Mouse (Mus musculus) hindbrain, postnatal 0 days (tissue): Measurements from ENCODE around the gene Tead1. TPM values are rescaled to one million over a fixed set of nuclear protein-coding genes. Genes with fewer than 3 reads are reported as not detected.

Experiments used
- ATAC-seq: fragments of 200-750 bp; cut with Nextera tagmentation; 2 replicates; pipeline ENCODE4 v1.8.0; 2017; ENCODE audit warnings: mild to moderate bottlenecking, moderate TSS enrichment, moderate library complexity
- DNase-seq: peaks from one replicate; pipeline ENCODE4 v3.0.0-alpha.2; 2015; ENCODE audit warnings: low spot score
- H3K27ac ChIP-seq: fragments of 300-500 bp; sonication (generic); 2 replicates; pipeline ENCODE4 v1.5.1; 2014; ENCODE audit warnings: mild to moderate bottlenecking
- H3K27me3 ChIP-seq: fragments of 300-500 bp; sonication (generic); 2 replicates; pipeline ENCODE4 v1.6.1; 2014; ENCODE audit warnings: low read length, mixed read lengths; ENCODE audit not compliant: insufficient read depth
- H3K36me3 ChIP-seq: fragments of 300-500 bp; sonication (generic); 2 replicates; pipeline ENCODE4 v1.6.1; 2014; ENCODE audit warnings: low read length, mixed read lengths; ENCODE audit not compliant: insufficient read depth
- H3K4me1 ChIP-seq: fragments of 300-500 bp; sonication (generic); 2 replicates; pipeline ENCODE4 v1.6.1; 2014; ENCODE audit warnings: antibody characterized with exemption, low read length, mixed read lengths; ENCODE audit not compliant: insufficient read depth
- H3K4me2 ChIP-seq: fragments of 300-500 bp; sonication (generic); 2 replicates; pipeline ENCODE4 v1.6.1; 2014; ENCODE audit warnings: low read depth, mild to moderate bottlenecking, low read length, moderate library complexity, mixed read lengths
- H3K4me3 ChIP-seq: fragments of 300-500 bp; sonication (generic); 2 replicates; pipeline ENCODE4 v1.5.1; 2014; ENCODE audit warnings: low read length
- H3K9ac ChIP-seq: fragments of 300-500 bp; sonication (generic); replicated peaks from 2 replicates; pipeline ENCODE4 v1.6.1; 2014; ENCODE audit warnings: mild to moderate bottlenecking, low read length, moderate library complexity, mixed read lengths
- H3K9me3 ChIP-seq: fragments of 300-500 bp; sonication (generic); 2 replicates; pipeline ENCODE4 v1.6.1; 2016; ENCODE audit warnings: low read length, mixed read lengths
- CTCF ChIP-seq: IDR thresholded peaks from 2 replicates; pipeline ENCODE4 v1.5.1; 2016; ENCODE audit warnings: antibody characterized with exemption, control low read depth, low read depth
- WGBS: fragments of 180-500 bp; shearing (Covaris S2); extraction: QIAGEN DNeasy Blood & Tissue Kit; methylation state at CpG from one replicate; pipeline ENCODE4 v1.1.7; 2014; 5-methylcytosine and 5-hydroxymethylcytosine counted together
- polyA plus RNA-seq: library from polyadenylated mRNA; unstranded; fragments of >200 nt; fragmentation: Nextera tagmentation; extraction: Ambion mirVana; gene quantifications from 2 replicates; pipeline ENCODE4 v1.2.1, GENCODE M21; 2015
- total RNA-seq: library from RNA; depleted of rRNA; stranded (reverse); fragments of >200 nt; gene quantifications from 2 replicates; pipeline ENCODE4 v1.2.3, GENCODE M21; 2014

The Tead1 gene
- total and polyA plus RNA-seq, 2 experiments from 2014 or later = 10.2 to 32.4 TPM

DNA sequence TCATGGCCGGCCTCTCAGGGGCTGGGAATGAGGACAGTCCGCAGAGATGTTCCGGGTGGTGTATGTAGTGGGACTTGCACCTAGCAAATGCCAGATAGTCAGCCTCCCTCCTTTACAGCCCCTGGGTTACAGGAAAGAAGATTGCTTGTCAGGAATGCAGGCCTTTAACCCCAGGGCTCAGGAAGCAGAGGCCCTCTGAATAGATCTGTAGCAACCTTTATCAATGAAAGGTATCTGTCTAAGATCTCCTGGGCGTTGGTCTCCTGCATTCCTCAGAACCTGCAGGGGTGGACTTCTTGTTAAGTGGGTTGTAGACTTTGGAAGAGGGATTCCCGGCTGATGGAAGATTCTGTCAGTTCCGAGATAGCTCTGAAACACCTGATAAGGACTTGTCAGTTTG is 101.8 kb downstream of the Tead1 start:
- no peak overlapping the region for H3K4me2 ChIP-seq
- no peak for ATAC-seq
- H3K4me1 ChIP-seq = peaks cover 22% of the 10 kb centered on the region; the same call in 1 of the 2 replicates
- no peak overlapping the region for H3K27ac ChIP-seq
- no peaks in the 10 kb centered on the region for H3K27me3 ChIP-seq
- 89% methylated on average over 6 of the region's 6 CpGs for WGBS
- no peak for TF ChIP-seq CTCF
- H3K9me3 ChIP-seq = no peaks in the 10 kb centered on the region
- no peaks in the 10 kb centered on the region for H3K36me3 ChIP-seq
- H3K4me3 ChIP-seq = no peak overlapping the region
- no peak for DNase-seq
- H3K9ac ChIP-seq = no peak overlapping the region

DNA sequence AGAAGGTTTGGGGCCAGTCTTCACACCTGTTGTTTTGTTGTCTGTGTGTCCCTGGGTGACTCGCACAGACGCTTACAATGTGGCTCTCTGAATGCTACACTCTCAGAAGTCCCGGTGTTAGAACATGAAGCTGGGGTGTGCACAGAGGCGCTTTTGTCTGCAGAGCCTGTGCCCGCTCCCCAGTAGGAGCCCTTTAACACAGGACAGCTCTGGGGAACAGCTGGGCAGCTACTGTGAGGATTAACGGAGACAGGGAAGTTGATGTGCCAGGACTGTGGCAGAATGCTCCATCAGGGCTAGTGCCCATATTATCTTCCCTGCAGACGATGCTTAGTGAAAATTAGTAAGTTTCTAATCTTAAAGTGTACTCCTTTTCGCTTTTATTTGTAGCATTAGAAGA is 102.9 kb downstream of the Tead1 start:
- ATAC-seq (peak; percentile 35; the same call in 1 of the 2 replicates), DNase-seq (no peak)
- Histone ChIP-seq H3K27ac (no peak overlapping the region), H3K9me3 (no peaks in the 10 kb centered on the region), H3K4me2 (no peak overlapping the region), H3K9ac (no peak overlapping the region), H3K36me3 (no peaks in the 10 kb centered on the region), H3K27me3 (no peaks in the 10 kb centered on the region), H3K4me1 (peaks cover 21% of the 10 kb centered on the region), H3K4me3 (no peak overlapping the region)
- TF ChIP-seq CTCF = no peak
- 51% methylated on average over 8 of the region's 8 CpGs for WGBS

DNA sequence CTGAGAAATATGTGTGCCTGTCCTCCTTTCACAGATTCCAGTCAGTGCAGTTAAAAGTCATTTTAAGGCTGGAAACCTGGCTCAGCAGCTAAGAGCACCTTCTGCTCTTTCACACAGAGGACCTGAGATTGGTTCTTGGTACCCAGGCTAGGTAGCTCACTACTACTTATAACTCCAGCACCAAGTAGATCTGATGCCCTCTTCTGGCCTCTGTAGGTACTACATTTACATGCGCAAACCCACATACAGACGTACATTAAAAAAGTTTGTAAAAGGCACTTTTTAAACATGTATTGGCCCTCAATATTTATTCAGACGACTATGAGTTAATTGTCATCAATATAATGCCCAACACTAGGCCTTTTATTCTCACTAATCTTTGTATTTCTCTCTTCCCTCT is 105.2 kb downstream of the Tead1 start:
- H3K9ac ChIP-seq = no peak overlapping the region
- WGBS = 97% methylated on average over 3 of the region's 3 CpGs
- peaks cover 34% of the 10 kb centered on the region for H3K4me1 ChIP-seq
- no peak overlapping the region for H3K4me2 ChIP-seq
- no peaks in the 10 kb centered on the region for H3K36me3 ChIP-seq
- DNase-seq = no peak
- ATAC-seq = no peak
- H3K9me3 ChIP-seq = no peaks in the 10 kb centered on the region
- TF ChIP-seq CTCF = peak; percentile 44
- H3K4me3 ChIP-seq = no peak overlapping the region
- H3K27me3 ChIP-seq = no peaks in the 10 kb centered on the region
- H3K27ac ChIP-seq = no peak overlapping the region

DNA sequence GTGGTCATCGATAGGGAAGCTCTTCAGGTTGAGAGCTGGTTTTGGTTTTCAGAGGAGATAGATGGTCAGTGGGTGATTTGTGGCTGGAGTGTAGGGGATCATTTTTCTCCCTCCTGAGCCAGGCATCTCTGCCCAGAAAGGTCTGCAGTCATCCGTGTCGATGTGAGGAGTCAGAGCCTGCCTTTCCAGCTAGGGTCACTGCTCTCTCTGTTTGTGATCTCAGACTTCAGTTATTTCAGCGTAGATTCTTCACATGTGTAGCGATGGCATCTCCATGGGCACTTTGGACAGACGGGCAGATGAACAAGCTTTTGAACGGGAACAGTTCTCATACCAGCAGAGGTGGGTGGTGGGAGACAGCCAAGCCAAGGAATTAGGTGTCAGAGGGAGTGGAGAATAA is 106.2 kb downstream of the Tead1 start:
- Histone ChIP-seq H3K4me3 (no peak overlapping the region), H3K9me3 (no peaks in the 10 kb centered on the region), H3K9ac (no peak overlapping the region), H3K4me2 (no peak overlapping the region), H3K27ac (no peak overlapping the region), H3K36me3 (no peaks in the 10 kb centered on the region), H3K27me3 (no peaks in the 10 kb centered on the region), H3K4me1 (peaks cover 26% of the 10 kb centered on the region)
- ATAC-seq = no peak
- no peak for TF ChIP-seq CTCF
- 70% methylated on average over 7 of the region's 7 CpGs for WGBS
- no peak for DNase-seq

DNA sequence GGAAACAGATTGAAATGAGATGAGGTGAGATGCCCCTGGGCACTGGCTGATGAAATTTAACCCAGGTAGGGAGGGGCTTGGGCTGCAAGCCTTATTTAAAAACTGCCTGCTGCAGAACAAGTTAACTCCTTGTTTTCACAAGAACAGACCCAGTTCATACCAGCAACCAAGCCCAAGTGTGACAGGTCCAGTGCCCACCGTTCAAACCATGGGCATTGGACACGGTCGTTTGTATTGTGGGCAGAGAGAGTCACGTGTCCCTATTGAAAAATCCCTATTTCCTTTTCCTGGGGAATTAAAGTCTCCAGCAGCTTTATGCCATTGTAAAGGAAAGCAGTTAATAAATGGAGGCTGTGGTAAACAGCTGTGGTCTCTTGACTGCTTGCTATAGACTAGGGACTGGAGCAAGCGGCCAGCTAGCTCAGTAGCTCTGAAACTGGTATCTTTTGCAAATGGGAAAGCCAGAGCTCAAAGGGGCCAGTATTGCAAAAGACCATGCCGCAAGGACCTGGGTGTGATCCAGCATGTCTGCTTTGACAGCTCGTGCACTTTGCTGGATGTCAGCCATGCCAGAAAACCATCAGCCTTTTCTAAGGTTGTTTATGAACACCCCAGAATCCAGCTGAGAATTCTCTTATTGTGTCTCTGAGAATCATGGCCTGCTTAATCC is 107.6 kb downstream of the Tead1 start:
- Histone ChIP-seq H3K27me3 (no peaks in the 10 kb centered on the region), H3K9ac (no peak overlapping the region), H3K9me3 (no peaks in the 10 kb centered on the region), H3K27ac (peak overlapping the region; percentile 49; the same call in 1 of the 2 replicates), H3K4me1 (peaks cover 26% of the 10 kb centered on the region), H3K36me3 (no peaks in the 10 kb centered on the region), H3K4me3 (no peak overlapping the region), H3K4me2 (no peak overlapping the region)
- WGBS = 16% methylated on average over 7 of the region's 7 CpGs
- DNase-seq (peak; percentile 64), ATAC-seq (no peak)
- no peak for TF ChIP-seq CTCF

DNA sequence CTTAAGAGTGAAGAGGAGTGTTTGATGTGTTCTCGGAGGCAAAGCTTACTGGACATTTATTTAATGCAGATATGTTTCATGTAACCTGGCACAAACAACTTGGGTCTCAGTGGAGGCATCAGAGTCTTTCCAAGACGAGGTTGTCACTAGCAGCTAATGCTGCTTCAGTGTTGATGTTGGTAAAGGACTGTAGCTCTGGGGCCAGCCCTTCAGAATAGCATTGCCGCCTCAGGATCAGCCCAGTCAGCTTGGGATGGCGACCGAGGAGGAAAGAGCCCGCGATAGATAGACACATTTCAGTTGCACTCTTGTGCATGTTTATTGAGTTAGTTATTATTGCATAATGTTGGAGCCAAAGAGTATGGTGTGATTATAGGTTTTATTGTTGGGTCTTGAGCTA is 108.2 kb downstream of the Tead1 start:
- DNase-seq (no peak), ATAC-seq (no peak)
- Histone ChIP-seq H3K9me3 (no peaks in the 10 kb centered on the region), H3K4me2 (no peak overlapping the region), H3K27ac (peak overlapping the region; percentile 49; the same call in 1 of the 2 replicates), H3K27me3 (no peaks in the 10 kb centered on the region), H3K36me3 (no peaks in the 10 kb centered on the region), H3K9ac (no peak overlapping the region), H3K4me1 (peaks cover 26% of the 10 kb centered on the region), H3K4me3 (no peak overlapping the region)
- no peak for TF ChIP-seq CTCF
- WGBS = 52% methylated on average over 7 of the region's 7 CpGs

DNA sequence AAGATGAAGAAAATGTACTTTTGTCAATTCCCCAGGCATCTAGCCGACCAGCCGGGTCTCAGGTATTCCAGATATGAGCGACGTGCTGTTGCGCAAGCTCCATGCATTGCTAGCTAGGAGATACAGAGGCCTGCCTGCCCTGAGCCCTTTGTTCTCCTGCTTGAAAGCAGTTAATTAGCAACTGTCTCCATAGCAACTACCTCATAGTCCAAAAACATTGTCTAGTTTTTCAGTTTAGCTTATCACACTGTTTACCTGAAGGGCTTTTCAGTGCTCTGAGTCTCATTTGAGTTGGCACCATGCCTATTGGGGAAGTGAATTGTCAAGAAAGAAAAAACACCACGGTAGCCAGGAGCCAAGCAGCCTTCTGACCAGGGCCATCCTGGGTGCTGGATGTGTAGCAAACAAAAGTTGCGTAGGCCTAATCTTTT is 109.2 kb downstream of the Tead1 start:
- no peak overlapping the region for H3K4me2 ChIP-seq
- TF ChIP-seq CTCF = no peak
- H3K9me3 ChIP-seq = no peaks in the 10 kb centered on the region
- H3K36me3 ChIP-seq = no peaks in the 10 kb centered on the region
- DNase-seq = peak; percentile 67
- H3K4me3 ChIP-seq = no peak overlapping the region
- H3K27ac ChIP-seq = peak overlapping the region; percentile 61; the same call in 1 of the 2 replicates
- 25% methylated on average over 7 of the region's 7 CpGs for WGBS
- H3K9ac ChIP-seq = no peak overlapping the region
- H3K27me3 ChIP-seq = no peaks in the 10 kb centered on the region
- ATAC-seq = peak; percentile 71; the same call in 1 of the 2 replicates
- H3K4me1 ChIP-seq = peaks cover 26% of the 10 kb centered on the region
